Mouse (Mus musculus) left cerebral cortex, adult 8-10 months (tissue): ENCODE data around the gene Scyl1. TPM values are rescaled to one million over a fixed set of nuclear protein-coding genes. Genes with fewer than 3 reads are reported as not detected.

Source experiments
- DNase-seq, 2 experiments: peaks; one replicate each; pipeline ENCODE4 v3.0.0; 2022; ENCODE audit warnings: low spot score in 2 of 2
- total RNA-seq, 4 experiments: library from RNA; stranded (reverse); gene quantifications; 2 replicates each; pipeline ENCODE4 v1.2.4; 2022

Gene Scyl1
- total RNA-seq, 4 experiments from 2014 or later: 88.9 to 100 (median 94.9) TPM

DNA sequence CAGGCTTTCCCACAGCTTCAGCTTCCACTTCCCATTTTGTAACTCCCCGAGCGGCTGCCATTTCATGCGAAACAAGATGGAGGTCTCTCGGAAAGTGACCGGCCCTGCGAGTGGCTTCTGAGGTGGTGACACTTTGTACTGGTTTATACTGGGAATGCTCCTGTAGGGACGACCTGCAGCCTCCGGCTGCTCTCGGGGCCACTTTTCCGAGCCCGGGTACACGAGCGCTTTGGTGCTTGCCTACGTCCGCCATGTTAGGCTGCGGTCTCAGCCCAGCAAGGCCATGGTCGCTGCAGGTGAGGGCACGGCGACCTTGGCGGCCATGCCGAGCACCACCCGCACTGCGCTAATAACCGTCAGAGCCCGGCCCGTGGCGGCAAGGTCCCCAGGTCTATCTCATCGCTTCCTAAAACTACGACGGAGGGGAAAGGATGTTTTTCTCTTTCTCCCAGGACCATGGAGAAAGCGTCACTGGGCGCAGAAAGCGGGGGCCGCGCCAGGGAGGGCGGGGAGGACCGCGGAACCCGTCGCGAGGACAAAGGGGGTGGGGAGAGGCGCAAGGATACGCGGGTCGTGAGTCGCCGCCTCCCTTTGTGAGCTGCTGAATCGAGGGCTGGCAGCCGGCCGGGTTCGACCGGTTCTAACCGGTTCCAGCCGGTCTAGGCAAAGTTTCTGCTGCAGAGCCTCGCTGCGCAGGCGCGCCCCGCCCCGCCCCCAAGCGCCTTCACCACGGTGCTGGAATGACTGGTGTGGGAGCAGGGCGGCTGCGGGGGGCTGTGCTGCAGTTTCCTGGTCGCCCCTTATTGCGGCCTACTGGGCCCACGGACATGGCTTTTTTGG lies 32.0 kb upstream of the Scyl1 start:
- DNase-seq: peak; percentile 98 to 100

GRCm38 (mm10) chr19:5802787-5803040 lies 31.5 kb upstream of the Scyl1 start:
- no peak for DNase-seq

- DNase-seq: peak; percentile 86 to 99
Measured at GRCm38 (mm10) chr19:5802011-5802786, 31.0 kb upstream of the Scyl1 start.

GRCm38 (mm10) chr19:5801432-5801964 lies 30.3 kb upstream of the Scyl1 start:
- no peak for DNase-seq

DNA sequence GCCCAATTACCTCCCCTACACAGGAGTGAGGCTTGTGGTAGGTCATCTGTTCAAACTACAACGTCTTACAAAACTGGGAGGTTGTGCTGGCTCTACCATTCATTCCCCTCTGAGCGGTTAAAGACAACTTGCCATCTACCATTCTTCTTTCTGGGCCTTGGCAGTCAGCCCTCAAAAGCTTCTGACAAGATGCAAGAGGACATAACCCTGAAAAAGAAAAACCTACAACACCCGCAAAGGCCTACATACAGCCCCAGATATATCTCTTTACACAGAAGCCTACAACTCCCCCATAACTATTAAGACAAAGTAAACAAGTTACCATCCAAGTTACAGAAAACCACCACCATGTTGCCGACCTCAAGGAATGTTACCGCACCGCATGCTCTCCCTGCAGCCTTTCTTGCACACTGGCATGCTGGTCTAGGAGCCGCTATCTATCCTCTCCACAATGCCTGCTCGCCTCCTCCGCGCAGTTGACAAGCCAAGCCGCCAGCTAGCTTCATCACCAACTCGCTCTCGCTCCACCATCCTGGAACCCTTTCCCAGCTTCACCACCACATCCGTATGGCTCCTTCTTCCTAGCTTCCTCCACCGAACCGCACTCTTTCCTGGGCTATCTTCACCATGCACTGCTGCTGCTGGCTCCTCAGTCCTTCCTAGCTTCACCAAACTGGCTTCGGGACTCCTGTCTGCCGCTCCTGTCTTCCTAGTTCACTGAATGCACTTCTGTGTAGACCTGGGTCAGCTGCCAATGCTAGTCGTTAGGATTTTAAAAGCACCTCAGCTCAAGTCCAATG lies 29.6 kb upstream of the Scyl1 start:
- DNase-seq: peak in 1 of 2 experiments; percentile 10

DNA sequence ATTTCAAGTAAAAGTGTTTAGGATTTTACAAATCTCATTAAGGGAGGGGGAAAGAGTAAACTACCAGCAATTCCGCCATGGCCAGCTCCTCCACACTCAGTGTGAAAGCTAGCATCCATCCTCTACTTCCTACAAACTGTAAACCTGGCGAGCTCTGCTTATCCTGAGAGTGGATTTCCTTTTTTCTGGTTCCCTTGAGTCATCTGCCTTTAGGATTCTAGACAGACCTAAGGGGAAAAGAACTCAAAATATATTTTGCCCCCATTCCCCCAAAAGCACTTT lies 29.1 kb upstream of the Scyl1 start:
- DNase-seq: no peak

DNA sequence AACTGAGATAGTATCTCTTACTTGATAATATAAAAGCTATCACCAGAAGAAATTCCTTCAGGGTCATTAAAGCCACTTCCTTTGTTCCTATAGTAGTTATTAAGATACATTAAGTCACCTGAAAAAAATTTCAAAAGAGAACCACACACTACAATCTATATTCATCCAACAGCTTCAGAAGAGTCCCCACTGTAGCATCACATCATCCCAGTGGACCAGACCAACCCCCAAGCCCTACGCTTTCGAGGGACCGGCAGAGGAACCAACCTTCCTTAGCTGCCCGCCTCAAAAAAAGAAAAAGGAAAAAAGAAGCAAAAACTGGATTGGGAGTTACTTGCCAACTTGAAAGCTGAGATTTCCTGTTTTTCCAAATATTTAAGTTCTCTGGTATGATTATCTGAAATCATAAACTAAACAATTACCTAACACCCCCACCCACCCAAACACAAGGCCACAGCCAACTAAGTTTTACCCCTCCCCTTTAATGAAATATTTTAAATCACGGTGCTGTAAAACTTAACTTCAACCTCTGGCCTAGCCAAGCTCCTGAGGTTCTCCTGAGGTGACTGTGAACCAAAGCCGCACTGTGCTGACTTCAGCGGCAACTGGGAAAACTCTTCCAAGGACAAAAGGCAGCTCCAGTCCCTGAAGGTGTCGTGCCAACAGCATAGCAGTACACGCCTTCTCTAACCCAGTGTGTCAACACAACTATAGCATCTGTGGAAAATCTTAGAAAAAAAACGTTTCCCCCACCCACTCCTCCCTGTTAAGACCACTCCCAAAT lies 28.5 kb upstream of the Scyl1 start:
- no peak for DNase-seq

GRCm38 (mm10) chr19:5798700-5799479 lies 27.7 kb upstream of the Scyl1 start:
- no peak for DNase-seq

DNA sequence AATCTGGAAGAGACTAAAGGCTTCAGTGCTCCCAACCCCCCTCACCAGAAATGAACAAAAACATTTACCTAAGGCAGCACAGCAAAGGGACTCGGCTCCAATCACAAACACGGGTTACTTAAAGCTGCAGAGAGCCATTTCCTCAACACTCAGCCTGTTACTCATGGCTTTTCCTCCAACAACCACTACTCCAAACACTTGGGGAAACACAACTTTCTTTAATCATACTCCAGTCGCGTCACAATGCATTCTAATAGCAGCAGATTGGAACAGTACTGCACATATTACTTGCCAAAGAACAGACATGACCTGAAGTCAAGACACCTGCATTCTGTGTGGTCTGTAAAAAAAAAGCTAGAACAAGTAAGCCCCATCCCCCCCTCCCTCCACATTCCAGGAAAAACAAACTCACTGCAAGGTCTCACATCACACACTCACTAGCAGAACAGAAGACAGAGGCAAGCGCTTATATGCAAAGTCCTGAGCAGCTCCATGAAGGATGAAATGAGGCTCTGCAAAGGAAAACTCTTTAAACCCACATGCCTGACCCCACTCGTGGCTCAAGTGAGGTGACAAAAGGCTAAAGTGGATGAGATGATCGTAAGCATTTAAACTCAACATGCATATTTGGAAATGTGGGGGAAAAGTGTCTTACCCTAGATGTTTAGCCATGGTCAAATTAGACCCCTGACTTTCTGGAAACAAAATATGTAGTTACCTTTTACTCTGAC lies 26.3 kb upstream of the Scyl1 start:
- DNase-seq: no peak

- no peak for DNase-seq
Measured at GRCm38 (mm10) chr19:5796573-5797111, 25.4 kb upstream of the Scyl1 start.

DNA sequence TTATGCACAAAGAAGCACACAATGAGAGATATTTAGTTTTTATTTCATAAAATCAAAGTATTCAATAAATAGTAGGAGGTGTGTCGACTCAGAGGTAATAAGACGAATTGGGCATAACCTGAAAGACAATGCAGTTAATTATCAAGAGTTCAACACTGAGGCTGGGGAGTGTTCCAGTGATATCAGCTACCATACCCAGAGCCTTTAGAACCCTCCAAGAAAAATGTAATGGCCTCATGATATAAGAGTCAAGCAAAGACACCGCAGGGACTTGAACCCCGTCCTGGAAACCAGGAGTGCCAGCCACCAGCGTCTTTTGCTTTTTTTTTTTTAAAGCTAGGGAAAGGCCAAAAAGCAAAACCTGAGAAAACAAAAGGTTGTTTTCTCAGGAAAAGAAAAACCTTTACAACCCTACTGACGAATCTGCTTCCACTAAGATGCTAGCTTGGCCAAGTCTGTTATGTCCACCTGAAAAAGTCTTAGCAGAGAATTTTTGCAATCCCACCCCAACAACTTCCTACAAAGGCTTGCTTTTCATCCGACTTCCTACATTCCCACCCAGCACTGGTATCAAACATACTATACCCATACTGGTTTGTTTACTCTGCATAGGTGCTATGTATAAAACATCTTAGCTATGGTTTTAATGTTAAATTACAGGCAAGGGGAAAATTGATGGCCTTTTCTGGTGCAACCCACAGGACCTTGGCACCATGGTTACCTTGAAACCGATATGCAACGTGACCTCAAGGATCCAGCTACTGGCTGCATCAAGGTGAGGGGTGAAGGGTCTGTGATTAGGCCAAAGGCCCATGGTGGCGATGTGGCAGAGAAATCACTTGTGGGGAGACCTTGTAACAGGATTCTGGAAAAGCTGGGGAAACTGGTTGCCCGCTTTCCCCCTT lies 24.7 kb upstream of the Scyl1 start:
- no peak for DNase-seq

DNA sequence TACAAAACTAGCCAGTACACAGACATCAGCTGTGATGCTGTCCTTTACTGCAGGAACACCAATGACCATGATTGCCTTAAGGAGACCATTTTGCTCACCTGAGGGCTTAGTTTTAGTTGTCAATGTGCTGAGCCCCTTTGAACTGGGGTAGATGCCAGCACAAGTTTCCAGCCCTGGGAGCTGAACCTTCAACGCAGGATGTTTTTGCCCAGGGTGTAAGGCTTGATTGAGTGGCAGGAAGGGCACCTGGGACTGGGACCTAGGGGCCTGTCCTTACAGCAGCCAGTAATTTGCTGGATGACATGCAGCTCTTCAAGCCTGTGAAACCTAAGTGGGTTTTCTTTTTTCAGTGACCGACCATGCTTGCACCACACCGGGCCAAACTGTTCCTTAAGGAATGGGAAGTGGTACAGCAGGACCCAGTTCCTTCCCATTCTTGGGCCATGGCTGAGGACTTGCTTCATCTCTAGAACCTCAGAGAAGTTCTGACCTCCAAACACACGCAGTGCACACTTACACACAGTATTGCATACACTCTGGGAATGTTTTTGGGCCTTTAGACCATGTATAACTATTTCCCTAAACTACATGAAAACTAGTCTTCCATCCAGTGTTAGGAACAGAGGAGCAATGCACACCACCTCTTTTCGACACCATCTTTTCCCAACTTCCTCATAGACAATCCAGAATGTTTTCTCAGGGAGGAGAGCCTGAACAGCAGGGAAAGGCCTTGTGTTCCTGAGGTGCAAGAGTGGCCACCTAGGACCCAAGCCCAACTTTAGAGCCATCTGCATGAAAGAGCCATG lies 23.8 kb upstream of the Scyl1 start:
- DNase-seq: peak in 1 of 2 experiments; percentile 8

DNA sequence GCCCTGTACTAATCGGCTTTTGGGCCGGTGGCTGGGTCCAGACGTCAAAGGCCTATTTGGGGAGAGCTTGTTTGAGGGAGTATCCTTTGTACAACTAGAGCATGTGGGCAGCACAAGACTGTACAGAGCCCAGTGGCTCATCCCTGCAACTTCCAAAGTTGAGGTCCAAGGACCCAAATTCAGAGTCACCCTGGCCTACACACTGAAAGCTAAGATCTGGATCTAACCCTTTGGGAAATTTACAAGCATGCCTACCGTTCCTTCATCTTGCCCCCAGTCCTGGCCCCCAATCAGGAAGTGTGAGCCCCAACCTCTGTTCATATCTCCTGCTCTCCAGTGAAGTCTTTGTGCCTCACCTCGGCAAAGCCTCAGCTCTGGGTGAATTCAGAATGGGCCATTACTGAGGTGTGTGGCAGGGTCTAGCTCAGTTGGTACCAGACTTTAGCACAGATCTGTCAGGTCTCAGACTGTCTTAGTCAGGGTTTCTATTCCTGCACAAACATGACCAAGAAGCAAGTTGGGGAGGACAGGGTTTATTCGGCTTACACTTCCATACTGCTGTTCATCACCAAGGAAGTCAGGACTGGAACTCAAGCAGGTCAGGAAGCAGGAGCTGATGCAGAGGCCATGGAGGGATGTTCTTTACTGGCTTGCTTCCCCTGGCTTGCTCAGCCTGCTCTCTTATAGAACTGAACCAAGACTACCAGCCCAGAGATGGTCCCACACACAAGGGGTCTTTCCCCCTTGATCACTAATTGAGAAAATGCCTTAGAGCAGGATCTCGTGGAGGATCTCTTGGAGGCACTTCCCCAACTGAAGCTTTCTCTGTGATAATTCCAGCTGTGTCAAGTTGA lies 22.9 kb upstream of the Scyl1 start:
- peak in 1 of 2 experiments; percentile 19 for DNase-seq

- DNase-seq: no peak
Measured at GRCm38 (mm10) chr19:5793116-5793515, 21.9 kb upstream of the Scyl1 start.

DNA sequence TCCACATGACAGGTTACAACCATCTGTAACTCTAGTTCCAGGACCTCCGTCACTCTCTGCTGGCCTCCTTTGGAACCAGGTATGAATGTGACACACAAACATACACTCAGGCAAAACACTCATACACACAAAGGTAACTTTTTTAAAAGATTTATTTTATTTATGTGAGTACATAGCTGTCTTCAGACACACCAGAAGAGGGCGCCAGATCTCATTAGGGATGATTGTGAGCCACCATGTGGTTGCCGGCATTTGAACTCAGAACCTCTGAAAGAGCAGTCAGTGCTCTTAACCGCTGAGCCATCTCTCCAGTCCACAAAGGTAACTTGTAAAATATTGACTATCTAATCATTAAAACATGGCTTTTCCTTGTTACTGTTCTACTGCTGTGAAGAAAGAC lies 20.1 kb upstream of the Scyl1 start:
- DNase-seq: no peak

GRCm38 (mm10) chr19:5789066-5789465 lies 17.8 kb upstream of the Scyl1 start:
- no peak for DNase-seq

GRCm38 (mm10) chr19:5788620-5789019 lies 17.4 kb upstream of the Scyl1 start:
- DNase-seq: no peak
